Mouse (Mus musculus) megakaryocyte, embryonic 14.5 days (primary cell): ENCODE results near the gene Erp44.

ENCODE experiments used
- FLI1 ChIP-seq: IDR thresholded peaks from 2 replicates; pipeline ENCODE4 v1.6.1; 2012; ENCODE audit warnings: low read length, inconsistent platforms, mixed read lengths
- GATA1 ChIP-seq: IDR thresholded peaks from 3 replicates; pipeline ENCODE4 v1.6.1; 2012; ENCODE audit warnings: mixed read lengths, low read length, inconsistent platforms, borderline replicate concordance

DNA sequence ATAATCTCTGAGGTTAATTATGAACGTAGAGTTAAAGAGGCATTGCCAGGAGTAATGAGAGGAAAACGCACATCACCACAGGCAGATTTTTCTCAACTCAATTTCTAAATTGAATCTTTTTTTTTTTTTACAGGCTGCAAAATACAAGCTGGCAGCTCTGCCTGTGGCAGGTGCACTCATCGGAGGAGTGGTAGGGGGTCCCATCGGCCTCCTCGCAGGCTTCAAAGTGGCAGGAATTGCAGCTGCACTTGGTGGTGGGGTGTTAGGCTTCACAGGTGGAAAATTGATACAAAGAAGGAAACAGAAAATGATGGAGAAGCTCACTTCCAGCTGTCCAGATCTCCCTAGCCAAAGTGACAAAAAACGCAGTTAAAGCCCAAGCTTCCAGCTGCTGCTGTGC is 98.0 kb downstream of the Erp44 start:
- TF ChIP-seq GATA1 (no peak), FLI1 (no peak)
